17 mouse cellular contexts compared by ENCODE assay signal in the genomic region with DNA sequence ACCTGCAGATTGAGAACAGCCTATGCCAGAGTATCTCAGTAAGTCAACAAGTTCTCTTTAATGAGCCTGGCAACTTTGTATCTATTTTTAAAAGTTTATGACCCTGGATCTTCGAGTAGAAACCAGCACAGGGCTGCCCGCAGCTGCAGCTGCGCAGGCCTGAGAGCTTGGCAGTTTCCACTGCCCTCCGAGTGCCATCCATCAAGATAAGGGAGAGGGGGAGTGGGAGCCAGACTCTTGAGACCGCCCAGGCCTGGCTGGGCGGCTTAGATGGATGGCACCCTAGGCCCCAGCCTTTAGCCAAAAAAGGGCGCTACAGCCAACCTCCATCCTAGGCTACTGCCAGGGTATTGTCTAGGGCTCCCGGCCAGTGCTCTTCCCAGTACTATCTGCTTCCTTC.
DNase-seq lines count a peak whose midpoint lies in the region; ATAC-seq and TF ChIP-seq lines count a peak whose summit lies in the region.
"Had no signal": no experiment of that assay in that cellular context is flagged by ENCODE, and none has a peak within 500 bp of the region (broad histone marks: within the 10 kb centered on the region; RNA-seq: fewer than 3 reads in every experiment).

No protein-coding gene starts in this region.

- ATAC-seq in lung, embryonic 16.5 days (ENCODE audit: low read depth), result peak; percentile 39; the same call in 1 of the 2 replicates
- peak; percentile 53; the same call in 1 of the 2 replicates for ATAC-seq in stomach, postnatal 0 days (ENCODE audit: low FRiP score, low TSS enrichment)
- ATAC-seq in monocyte, adult 5-6 weeks (replicated peaks; ENCODE audit: insufficient number of reproducible peaks, low FRiP score, low TSS enrichment, poor library complexity, severe bottlenecking), result no peak
- ATAC-seq: forebrain, embryonic 13.5 days had no signal

- H3K4me1 ChIP-seq in heart, embryonic 10.5 days, result peaks cover 44% of the 10 kb centered on the region
- H3K4me1 ChIP-seq in lung, embryonic 16.5 days (replicated peaks; ENCODE audit: control insufficient read depth, insufficient read depth, low read length), result 0 out of 2 replicates have a peak, but pooled peaks cover 3% of the 10 kb centered on the region
- peaks cover 2% of the 10 kb centered on the region; the same call in 1 of the 2 replicates for H3K4me1 ChIP-seq in stomach, postnatal 0 days (replicated peaks; ENCODE audit: control insufficient read depth, insufficient read depth)
- H3K4me1 ChIP-seq: forebrain, embryonic 13.5 days; hindbrain, embryonic 15.5 days; midbrain, embryonic 12.5 days had no signal

- no peaks in the 10 kb centered on the region for H3K36me3 ChIP-seq in heart, embryonic 10.5 days
- H3K36me3 ChIP-seq in lung, embryonic 16.5 days (ENCODE audit: control insufficient read depth, insufficient read depth, low read length), result no peaks in the 10 kb centered on the region
- no peaks in the 10 kb centered on the region for H3K36me3 ChIP-seq in stomach, postnatal 0 days (ENCODE audit: control insufficient read depth, insufficient read depth, low read length)
- H3K36me3 ChIP-seq: hindbrain, embryonic 15.5 days; liver, embryonic 15.5 days; midbrain, embryonic 12.5 days had no signal

- no peak overlapping the region for H3K4me2 ChIP-seq in lung, embryonic 16.5 days (ENCODE audit: low read depth, low read length)
- H3K4me2 ChIP-seq in stomach, postnatal 0 days (replicated peaks; ENCODE audit: low read depth), result no peak overlapping the region
- H3K4me2 ChIP-seq: forebrain, embryonic 13.5 days; hindbrain, embryonic 15.5 days; liver, embryonic 15.5 days; midbrain, embryonic 12.5 days had no signal

- no peak for TF ChIP-seq EP300 in stomach, postnatal 0 days (optimal IDR thresholded peaks at IDR 0.05)

- no peak overlapping the region for H3K4me3 ChIP-seq in heart, embryonic 10.5 days
- no peak overlapping the region for H3K4me3 ChIP-seq in lung, embryonic 16.5 days (ENCODE audit: low read length)
- no peak overlapping the region for H3K4me3 ChIP-seq in stomach, postnatal 0 days (ENCODE audit: low read depth, low read length)
- H3K4me3 ChIP-seq: forebrain, embryonic 13.5 days; hindbrain, embryonic 15.5 days; liver, embryonic 15.5 days; midbrain, embryonic 12.5 days had no signal

- TF ChIP-seq CTCF in stomach, postnatal 0 days (IDR thresholded peaks at IDR 0.05; ENCODE audit: low read depth), result no peak

- no peak for DNase-seq in heart, embryonic 10.5 days (ENCODE audit: low spot score)
- DNase-seq in heart, postnatal 4 days, result no peak
- no peak for DNase-seq in lung, postnatal 4 days
- peak; percentile 37 for DNase-seq in adrenal gland, postnatal 25 days
- DNase-seq in stomach, postnatal 0 days (ENCODE audit: low spot score), result no peak
- DNase-seq: cerebellum, postnatal 10 days; heart, postnatal 10 days; kidney, adult 2 months; kidney, postnatal 36 days; layer of hippocampus, adult 9-11 months had no signal

- peak overlapping the region; percentile 47; the same call in 1 of the 2 replicates for H3K27ac ChIP-seq in heart, embryonic 10.5 days
- no peak overlapping the region for H3K27ac ChIP-seq in lung, embryonic 16.5 days (ENCODE audit: low read length)
- no peak overlapping the region for H3K27ac ChIP-seq in stomach, postnatal 0 days (replicated peaks)
- H3K27ac ChIP-seq: forebrain, embryonic 13.5 days; hindbrain, embryonic 15.5 days; liver, embryonic 15.5 days; macrophage; midbrain, embryonic 12.5 days had no signal

- H3K9me3 ChIP-seq in heart, embryonic 10.5 days, result no peaks in the 10 kb centered on the region
- no peaks in the 10 kb centered on the region for H3K9me3 ChIP-seq in lung, embryonic 16.5 days (ENCODE audit: control insufficient read depth, low read length)
- no peaks in the 10 kb centered on the region for H3K9me3 ChIP-seq in stomach, postnatal 0 days (ENCODE audit: control insufficient read depth, low read length)
- H3K9me3 ChIP-seq: forebrain, embryonic 13.5 days; hindbrain, embryonic 15.5 days; liver, embryonic 15.5 days; midbrain, embryonic 12.5 days had no signal

- WGBS in heart, embryonic 10.5 days, result 57% methylated on average over 8 of the region's 8 CpGs
- 37% methylated on average over 8 of the region's 8 CpGs for WGBS in lung, embryonic 16.5 days
- WGBS in stomach, postnatal 0 days, result 46% methylated on average over 8 of the region's 8 CpGs

- H3K27me3 ChIP-seq in heart, embryonic 10.5 days (ENCODE audit: insufficient read depth, poor library complexity, severe bottlenecking), result peaks cover 86% of the 10 kb centered on the region
- peaks cover 2% of the 10 kb centered on the region; the same call in 1 of the 2 replicates for H3K27me3 ChIP-seq in lung, embryonic 16.5 days (ENCODE audit: control insufficient read depth, insufficient read depth, low read depth, low read length)
- no peaks in the 10 kb centered on the region for H3K27me3 ChIP-seq in stomach, postnatal 0 days (ENCODE audit: control insufficient read depth, insufficient read depth, low read length)
- H3K27me3 ChIP-seq: forebrain, embryonic 13.5 days; midbrain, embryonic 12.5 days had no signal

- H3K9ac ChIP-seq in lung, embryonic 16.5 days (ENCODE audit: low read length), result no peak overlapping the region
- no peak overlapping the region for H3K9ac ChIP-seq in stomach, postnatal 0 days (ENCODE audit: low read length)
- H3K9ac ChIP-seq: forebrain, embryonic 13.5 days; hindbrain, embryonic 15.5 days; liver, embryonic 15.5 days; midbrain, embryonic 12.5 days had no signal
